Mouse (Mus musculus): ENCODE measurements around the gene Kif1bp. TPM values are rescaled to one million over a fixed set of nuclear protein-coding genes. Genes with fewer than 3 reads are reported as not detected.
"Not testable (repeated sequence)": the region's sequence is repeated elsewhere in the genome, so short reads cannot be mapped to it uniquely, and the experiment has no call there.

Gene Kif1bp
- total RNA-seq, 2 experiments from 2014 or later, result 206 to 215 TPM

- no peak for DNase-seq (ENCODE audit: low spot score in 2 of 2)
Measured at GRCm38 (mm10) chr10:62512855-62513254, 65.4 kb downstream of the Kif1bp start.

GRCm38 (mm10) chr10:62511528-62511927, 66.7 kb downstream of the Kif1bp start:
- no peak for DNase-seq (ENCODE audit: low spot score in 2 of 2)

GRCm38 (mm10) chr10:62509032-62509656, 69.1 kb downstream of the Kif1bp start:
- no peak for DNase-seq (ENCODE audit: low spot score in 2 of 2)

- DNase-seq (ENCODE audit: low spot score in 2 of 2), result no peak
Measured at GRCm38 (mm10) chr10:62508459-62508858, 69.8 kb downstream of the Kif1bp start.

GRCm38 (mm10) chr10:62507591-62508308, 70.5 kb downstream of the Kif1bp start:
- peak in 1 of 2 experiments; percentile 10 for DNase-seq (ENCODE audit: low spot score in 2 of 2)

- DNase-seq (ENCODE audit: low spot score in 2 of 2), result no peak
Measured at GRCm38 (mm10) chr10:62507071-62507470, 71.2 kb downstream of the Kif1bp start.

- DNase-seq (ENCODE audit: low spot score in 2 of 2), result no peak
Measured at GRCm38 (mm10) chr10:62506019-62506556, 72.2 kb downstream of the Kif1bp start.

GRCm38 (mm10) chr10:62505224-62505983, 72.9 kb downstream of the Kif1bp start:
- no peak for DNase-seq (ENCODE audit: low spot score in 2 of 2)

- no peak for DNase-seq (ENCODE audit: low spot score in 2 of 2)
Measured at GRCm38 (mm10) chr10:62503836-62504628, 74.2 kb downstream of the Kif1bp start.

- DNase-seq (ENCODE audit: low spot score in 2 of 2), result no peak
Measured at GRCm38 (mm10) chr10:62503353-62503752, 74.9 kb downstream of the Kif1bp start.

GRCm38 (mm10) chr10:62501951-62502350, 76.3 kb downstream of the Kif1bp start:
- no peak for DNase-seq (ENCODE audit: low spot score in 2 of 2)

- DNase-seq (ENCODE audit: low spot score in 2 of 2), result no peak
Measured at GRCm38 (mm10) chr10:62500916-62501615, 77.2 kb downstream of the Kif1bp start.

- DNase-seq (ENCODE audit: low spot score in 2 of 2), result peak in 1 of 2 experiments; percentile 77
Measured at GRCm38 (mm10) chr10:62500088-62500915, 78.0 kb downstream of the Kif1bp start.

- DNase-seq (ENCODE audit: low spot score in 2 of 2), result not testable (repeated sequence)
Measured at GRCm38 (mm10) chr10:62491681-62492080, 86.6 kb downstream of the Kif1bp start.

Other genes with a start within 250 kb of the Kif1bp start
- gene Hk1, start 198.5 kb downstream of the Kif1bp start, total RNA-seq (2021), result 100 to 1,000 TPM; 311 to 316 TPM
- 1 to 10 TPM; 2.7 to 4.3 TPM for gene Hkdc1, start 156.0 kb downstream of the Kif1bp start, total RNA-seq (2021)
- 1 to 10 TPM in 1 of 2 experiments, under 1 TPM in 1; 0.94 to 1.1 TPM for gene 4930507D05Rik, start 129.0 kb downstream of the Kif1bp start, total RNA-seq (2021)
- 10 to 100 TPM; 21.6 to 22.3 TPM for gene Supv3l1, start 128.7 kb downstream of the Kif1bp start, total RNA-seq (2021)
- gene Vps26a, start 91.7 kb downstream of the Kif1bp start, total RNA-seq (2021), result 10 to 100 TPM; 47.0 to 50.4 TPM
- gene Srgn, start 51.0 kb downstream of the Kif1bp start, total RNA-seq (2021), result 1 to 10 TPM; 3.8 to 5.8 TPM
- 10 to 100 TPM; 18.3 to 22.7 TPM for gene Ddx21, start 23.8 kb upstream of the Kif1bp start, total RNA-seq (2021)
- gene Ddx50, start 72.8 kb upstream of the Kif1bp start, total RNA-seq (2021), result 10 to 100 TPM; 77.2 to 90.3 TPM
- 1 to 10 TPM; 1.9 to 3.8 TPM for gene Stox1, start 147.7 kb upstream of the Kif1bp start, total RNA-seq (2021)
- 10 to 100 TPM; 54.4 to 56.6 TPM for gene Ccar1, start 213.8 kb upstream of the Kif1bp start, total RNA-seq (2021)